Mouse (Mus musculus) G1E (cell line): ENCODE data around the gene Cd38.

ENCODE experiments used
- CTCF ChIP-seq: IDR thresholded peaks from 2 replicates; pipeline ENCODE4 v1.5.1; 2012; ENCODE audit warnings: low read depth, low read length, inconsistent platforms, mixed read lengths
- GATA1 ChIP-seq: IDR thresholded peaks from 2 replicates; pipeline ENCODE4 v1.6.1; 2012; ENCODE audit warnings: borderline replicate concordance, low read length, inconsistent platforms, mixed read lengths
- GATA2 ChIP-seq: IDR thresholded peaks from 2 replicates; pipeline ENCODE4 v1.6.1; 2012; ENCODE audit warnings: low read depth, low read length, inconsistent platforms, borderline replicate concordance

GRCm38 (mm10) chr5:43910006-43910405 is 41.7 kb downstream of the Cd38 start:
- TF ChIP-seq CTCF, result no peak
- TF ChIP-seq GATA1, result no peak
- no peak for TF ChIP-seq GATA2
